Mouse (Mus musculus) C2C12 (cell line): ENCODE data around the gene Tbc1d30.

Experiments used
- CEBPB ChIP-seq: IDR thresholded peaks from one replicate; pipeline ENCODE4 v1.6.1; 2011; ENCODE audit warnings: low read depth, mild to moderate bottlenecking, control low read depth, moderate library complexity
- CTCF ChIP-seq: IDR thresholded peaks from one replicate; pipeline ENCODE4 v1.5.1; 2011; ENCODE audit not compliant: control insufficient read depth, insufficient read depth, insufficient read length
- MAX ChIP-seq: IDR thresholded peaks from one replicate; pipeline ENCODE4 v1.6.1; 2011; ENCODE audit warnings: mild to moderate bottlenecking, control low read depth
- MYOD1 ChIP-seq: IDR thresholded peaks from one replicate; pipeline ENCODE4 v1.6.1; 2011; ENCODE audit warnings: low read depth; ENCODE audit not compliant: control insufficient read depth, insufficient read length
- USF1 ChIP-seq: IDR thresholded peaks from one replicate; pipeline ENCODE4 v1.6.1; 2011; ENCODE audit warnings: low read depth, mild to moderate bottlenecking, control low read depth, moderate library complexity

DNA sequence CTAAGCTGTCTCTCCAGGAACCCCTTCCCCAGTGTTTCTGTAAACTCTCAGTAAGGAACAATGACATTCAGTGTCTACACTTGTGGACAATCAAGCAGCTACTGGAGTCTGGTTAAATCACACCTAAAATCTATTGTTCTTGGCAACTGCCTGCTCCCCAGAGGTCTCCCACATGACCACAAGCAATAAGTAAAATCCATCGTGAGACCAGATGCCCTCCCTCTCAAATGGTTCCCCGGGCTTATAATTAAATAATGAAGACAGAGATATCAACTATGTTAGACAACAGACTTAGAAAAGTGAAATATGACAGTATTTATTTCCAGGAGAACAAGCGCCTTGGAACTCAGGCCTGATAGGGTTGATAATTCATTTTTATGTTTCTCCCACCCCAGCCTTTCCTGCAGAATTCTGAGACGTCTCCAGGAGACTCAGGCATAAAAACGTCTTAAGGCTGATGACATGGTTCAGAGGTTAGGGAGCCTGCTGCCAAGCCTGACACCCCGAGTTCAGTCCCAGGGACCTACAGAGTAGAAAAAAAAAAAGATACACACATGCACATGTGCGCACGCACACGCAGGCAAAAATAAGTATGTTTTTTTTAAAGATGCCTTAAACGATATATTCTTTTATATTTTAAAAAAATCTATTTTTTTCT is 115.8 kb downstream of the Tbc1d30 start:
- no peak for TF ChIP-seq CEBPB
- TF ChIP-seq CTCF, result no peak
- TF ChIP-seq MYOD1, result no peak
- no peak for TF ChIP-seq MAX
- no peak for TF ChIP-seq USF1
